Mouse (Mus musculus) frontal cortex, postnatal 25 days (tissue): ENCODE data around the gene Chst5.
"Not testable (repeated sequence)": the region's sequence is repeated elsewhere in the genome, so short reads cannot be mapped to it uniquely, and the experiment has no call there.

ENCODE experiments used
- DNase-seq, 2 experiments: peaks; one replicate each; pipeline ENCODE4 v3.0.0; 2022; ENCODE audit warnings: low spot score in 2 of 2

Gene Chst5

GRCm38 (mm10) chr8:111909621-111910450 is at the start of gene Chst5:
Chst5 (minus strand) TSS chr8:111910447.
- DNase-seq, result no peak

GRCm38 (mm10) chr8:111957231-111957630 is 47.0 kb upstream of the Chst5 start:
- no peak for DNase-seq

- DNase-seq, result no peak
These were observed 45.6 kb upstream of the Chst5 start for GRCm38 (mm10) chr8:111955879-111956278.

GRCm38 (mm10) chr8:111954844-111955594 is 44.8 kb upstream of the Chst5 start:
- no peak for DNase-seq

GRCm38 (mm10) chr8:111951936-111952335 is 41.7 kb upstream of the Chst5 start:
- no peak for DNase-seq

- peak; percentile 34 to 35 for DNase-seq
These were observed 41.1 kb upstream of the Chst5 start for GRCm38 (mm10) chr8:111951317-111951716.

GRCm38 (mm10) chr8:111950846-111951245 is 40.6 kb upstream of the Chst5 start:
- DNase-seq, result no peak

- no peak for DNase-seq
These were observed 37.7 kb upstream of the Chst5 start for GRCm38 (mm10) chr8:111947954-111948353.

- no peak for DNase-seq
These were observed 36.9 kb upstream of the Chst5 start for GRCm38 (mm10) chr8:111947144-111947543.

- DNase-seq, result no peak
These were observed 33.3 kb upstream of the Chst5 start for GRCm38 (mm10) chr8:111943544-111943943.

GRCm38 (mm10) chr8:111941101-111941454 is 30.8 kb upstream of the Chst5 start:
- DNase-seq, result peak in 1 of 2 experiments; percentile 16

GRCm38 (mm10) chr8:111940171-111941100 is 30.2 kb upstream of the Chst5 start, which contains the start of gene Gabarapl2:
Gabarapl2 (plus strand) TSS chr8:111940703.
- peak; percentile 92 for DNase-seq

GRCm38 (mm10) chr8:111939516-111940142 is 29.4 kb upstream of the Chst5 start:
- DNase-seq, result no peak

- not testable (repeated sequence) for DNase-seq
These were observed 28.1 kb upstream of the Chst5 start for GRCm38 (mm10) chr8:111938076-111938985.

- DNase-seq, result no peak
These were observed 26.9 kb upstream of the Chst5 start for GRCm38 (mm10) chr8:111937184-111937583.

- no peak for DNase-seq
These were observed 24.0 kb upstream of the Chst5 start for GRCm38 (mm10) chr8:111934201-111934600.

GRCm38 (mm10) chr8:111933348-111934076 is 23.3 kb upstream of the Chst5 start, which contains the start of gene Tmem231:
Tmem231 (minus strand) TSS chr8:111933881.
- DNase-seq, result peak; percentile 78 to 79

- no peak for DNase-seq
These were observed 22.5 kb upstream of the Chst5 start for GRCm38 (mm10) chr8:111932580-111933336.

- DNase-seq, result no peak
These were observed 21.5 kb upstream of the Chst5 start for GRCm38 (mm10) chr8:111931721-111932120.
